Mouse (Mus musculus) ovary, postnatal 36 days (tissue): ENCODE measurements around the gene B4galnt3.

Experiments
- DNase-seq: peaks from one replicate; pipeline ENCODE4 v3.0.0; 2022; ENCODE audit warnings: low spot score, mixed read lengths

B4galnt3 gene

DNA sequence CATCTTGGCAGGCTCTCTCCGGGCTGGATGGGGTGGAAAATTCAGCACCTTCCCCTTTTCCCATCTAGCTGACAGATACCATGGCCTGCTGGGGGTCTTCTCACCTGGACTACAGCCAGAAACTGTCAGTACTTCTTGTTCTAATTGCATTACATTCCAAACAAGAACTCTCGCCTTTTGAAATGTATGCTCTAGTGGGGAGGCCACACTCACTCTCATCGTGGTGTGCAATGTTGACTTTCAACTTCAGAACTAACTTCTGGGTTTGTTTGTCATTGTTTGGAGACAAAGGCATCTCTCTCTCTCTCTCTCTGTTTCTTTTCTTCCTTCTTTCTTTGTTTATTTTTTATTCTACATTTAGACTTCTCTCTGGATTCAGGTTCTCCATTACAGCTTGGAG lies 107.8 kb downstream of the B4galnt3 start:
- no peak for DNase-seq

DNA sequence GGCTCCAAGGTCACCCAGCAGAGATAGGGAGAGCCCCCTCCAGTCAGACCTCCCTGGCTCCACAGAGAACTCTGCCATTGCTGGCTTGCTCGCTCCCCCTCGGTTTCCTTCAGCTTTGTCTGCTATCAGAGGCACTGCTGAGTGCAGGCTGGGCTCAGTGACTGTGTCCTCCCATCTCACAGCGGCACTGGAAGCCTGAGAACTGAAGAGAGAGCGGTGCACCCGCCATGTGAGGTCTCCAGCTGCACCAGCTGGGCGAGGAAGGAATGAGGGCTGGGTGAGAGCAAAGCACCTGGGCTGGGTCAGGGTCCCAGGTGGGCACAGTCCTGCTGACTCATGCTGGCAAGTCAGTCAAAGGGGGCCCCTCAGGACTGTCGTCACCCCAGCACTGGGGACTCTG lies 108.6 kb downstream of the B4galnt3 start:
- no peak for DNase-seq

- no peak for DNase-seq
Observed at GRCm38 (mm10) chr6:120185012-120185730, 109.2 kb downstream of the B4galnt3 start.

- no peak for DNase-seq
Observed at GRCm38 (mm10) chr6:120183771-120184170, 110.6 kb downstream of the B4galnt3 start.

DNA sequence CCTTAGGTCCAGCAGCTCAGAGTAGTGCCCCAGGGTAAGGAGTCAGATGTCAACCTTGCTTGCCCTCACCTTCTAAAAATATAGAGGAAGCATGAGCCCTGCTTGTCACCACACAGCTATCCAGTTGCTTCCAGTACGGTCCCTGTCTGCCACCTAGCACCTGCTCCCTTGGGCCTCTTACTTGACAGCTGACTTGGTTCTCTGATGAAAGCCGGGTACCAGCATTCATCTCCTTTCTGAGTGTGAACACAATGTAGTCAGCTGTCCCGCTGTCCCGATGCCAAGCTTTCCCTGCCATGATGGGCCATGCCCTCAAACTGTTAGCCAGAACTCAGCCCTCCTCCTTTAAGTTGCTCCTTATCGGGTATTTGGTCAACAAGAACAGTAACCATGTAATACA lies 112.2 kb downstream of the B4galnt3 start:
- DNase-seq, result no peak

DNA sequence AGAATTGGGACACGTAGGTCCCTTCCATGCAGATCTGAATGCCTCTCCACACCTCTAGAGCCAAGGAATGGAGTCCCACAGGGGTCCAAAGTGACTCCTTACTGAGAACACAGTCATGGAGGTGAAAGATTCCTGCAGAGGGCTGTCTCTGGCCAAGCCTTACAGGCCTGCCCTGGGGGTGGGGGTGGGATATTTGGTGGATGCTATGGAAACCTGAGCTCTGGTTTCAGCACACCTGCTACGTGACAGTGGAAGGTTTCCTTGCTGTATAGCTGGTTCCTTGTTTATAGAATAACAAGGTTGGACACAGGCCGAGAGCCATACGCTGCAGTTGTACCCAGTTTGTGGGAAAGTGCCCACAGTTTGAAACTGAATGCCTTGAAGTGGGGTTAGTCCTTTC lies 113.9 kb downstream of the B4galnt3 start:
- no peak for DNase-seq

DNA sequence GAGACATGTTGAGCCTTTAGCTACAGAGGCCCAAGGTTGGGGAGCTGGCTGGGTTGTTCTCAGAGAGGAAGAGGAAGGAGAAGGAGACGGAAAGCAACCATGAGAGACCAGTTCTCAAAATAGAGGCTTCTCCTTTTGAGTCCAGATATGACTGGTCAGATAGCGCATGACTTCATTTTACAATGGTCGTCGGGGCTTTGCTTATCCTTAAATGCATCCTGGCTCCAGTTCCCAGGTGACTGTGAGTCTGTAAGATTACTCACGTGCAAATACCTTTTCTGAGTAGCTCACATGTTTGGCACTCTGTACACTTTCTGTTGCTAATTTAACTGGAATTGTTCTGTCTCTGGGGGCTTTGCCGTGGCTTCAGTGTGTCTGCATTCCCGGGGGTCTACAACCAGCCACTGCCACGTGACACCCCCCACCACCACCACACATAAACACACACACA lies 114.6 kb downstream of the B4galnt3 start:
- no peak for DNase-seq

- no peak for DNase-seq
Observed at GRCm38 (mm10) chr6:120179044-120179755, 115.2 kb downstream of the B4galnt3 start.

DNA sequence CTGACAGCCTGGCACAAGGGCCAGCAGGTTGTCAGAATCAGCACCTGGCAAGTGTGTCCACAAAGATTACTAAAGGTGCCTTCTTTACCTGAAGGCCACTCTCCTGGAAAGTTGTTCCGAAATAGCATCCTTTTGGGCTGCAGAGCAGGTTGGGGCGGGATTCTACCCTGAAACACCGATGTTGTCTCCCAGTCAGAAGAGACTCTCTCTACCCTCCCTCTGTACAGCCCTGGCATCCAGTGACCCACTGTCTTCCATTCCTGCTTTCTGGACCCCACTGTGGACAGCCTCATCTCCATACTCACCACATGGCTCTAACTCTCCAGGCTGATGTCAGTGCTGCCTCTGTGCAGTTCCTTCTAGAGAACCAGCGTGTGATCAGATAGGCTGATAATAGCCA lies 118.7 kb downstream of the B4galnt3 start:
- no peak for DNase-seq

- no peak for DNase-seq
Observed at GRCm38 (mm10) chr6:120174602-120175115, 119.7 kb downstream of the B4galnt3 start.

DNA sequence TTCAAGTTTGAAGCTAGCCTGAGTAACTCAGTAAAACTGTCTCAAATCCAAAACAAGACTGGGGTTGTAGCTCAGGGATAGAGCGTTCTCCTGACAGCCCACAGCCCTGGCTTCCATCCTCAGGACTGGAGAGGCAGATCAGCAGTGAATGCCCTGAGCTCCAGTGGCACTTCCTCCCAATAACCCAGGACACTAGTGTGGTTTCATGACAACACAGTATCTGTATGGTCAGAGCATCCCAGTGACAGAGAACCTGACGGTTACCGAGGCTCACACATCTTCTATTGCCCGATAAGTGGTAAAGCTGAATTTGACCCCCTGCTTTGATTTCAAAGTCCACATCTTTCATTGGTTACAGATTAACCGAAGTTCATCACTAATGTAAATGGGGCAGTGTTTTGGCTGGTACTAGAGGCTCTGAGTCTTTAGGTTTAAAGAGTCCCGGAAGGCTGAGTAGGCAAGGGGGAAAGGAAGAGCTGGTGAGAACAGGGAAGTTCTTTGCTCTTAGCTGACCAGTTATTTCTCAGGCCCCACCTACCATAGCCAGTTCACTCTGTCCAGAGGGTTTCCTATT lies 120.2 kb downstream of the B4galnt3 start:
- DNase-seq, result no peak

GRCm38 (mm10) chr6:120172294-120173017 lies 121.9 kb downstream of the B4galnt3 start:
- DNase-seq, result no peak

- DNase-seq, result no peak
Observed at GRCm38 (mm10) chr6:120167574-120167973, 126.8 kb downstream of the B4galnt3 start.

DNA sequence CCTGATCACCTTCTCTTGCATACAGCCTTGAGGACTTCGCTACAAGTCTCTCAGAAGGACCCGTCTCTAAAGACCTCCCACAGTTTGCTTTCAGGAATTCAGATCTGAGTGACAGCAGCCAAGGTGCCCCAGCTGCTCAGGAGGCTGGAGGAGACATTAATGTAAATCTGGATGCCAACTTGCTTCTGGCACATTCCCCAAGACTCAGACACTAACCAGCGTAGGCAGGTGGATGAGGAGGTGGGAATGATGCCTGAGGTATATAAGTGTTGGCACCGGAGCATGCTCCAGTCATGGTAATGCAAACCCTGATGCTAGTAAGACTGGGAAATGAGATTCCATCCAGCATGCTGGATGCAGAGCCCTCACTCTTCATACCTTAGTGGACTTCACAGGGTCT lies 129.6 kb downstream of the B4galnt3 start:
- no peak for DNase-seq

- DNase-seq, result no peak
Observed at GRCm38 (mm10) chr6:120162928-120163327, 131.4 kb downstream of the B4galnt3 start.

GRCm38 (mm10) chr6:120159133-120159901 lies 135.0 kb downstream of the B4galnt3 start:
- peak; percentile 41 for DNase-seq

DNA sequence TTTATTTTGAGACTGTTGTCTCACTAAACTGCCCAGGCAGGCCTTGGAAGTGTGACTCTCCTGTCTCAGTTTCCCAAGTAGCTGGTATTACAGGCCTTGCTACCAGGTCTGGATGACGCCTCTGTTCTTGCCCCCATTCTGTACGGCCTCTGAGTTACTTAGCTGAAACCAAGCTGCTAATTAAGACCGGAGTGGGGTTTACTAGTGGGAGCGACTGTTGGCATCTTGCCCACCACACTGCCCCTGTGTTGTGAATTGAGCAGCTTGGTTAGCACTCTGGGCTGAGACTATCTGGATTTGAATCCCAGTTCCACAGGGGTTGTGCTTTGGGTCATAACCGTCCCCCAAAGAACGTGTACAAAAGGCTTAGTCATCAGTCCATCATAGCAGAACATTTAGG lies 136.9 kb downstream of the B4galnt3 start:
- DNase-seq, result no peak

- DNase-seq, result no peak
Observed at GRCm38 (mm10) chr6:120155510-120155909, 138.8 kb downstream of the B4galnt3 start.

GRCm38 (mm10) chr6:120154526-120155309 lies 139.6 kb downstream of the B4galnt3 start:
- DNase-seq, result no peak
